Mouse (Mus musculus): ENCODE measurements around the gene Lipt1.

Gene Lipt1

GRCm38 (mm10) chr1:37871704-37872103 lies at the start of gene Lipt1:
Lipt1 (plus strand) TSS chr1:37871738.
- no peak for DNase-seq

GRCm38 (mm10) chr1:37831681-37832080 lies 39.9 kb upstream of the Lipt1 start:
- DNase-seq, result no peak

- no peak for DNase-seq
Measured at GRCm38 (mm10) chr1:37846878-37847277, 24.7 kb upstream of the Lipt1 start.

GRCm38 (mm10) chr1:37850696-37851095 lies 20.8 kb upstream of the Lipt1 start:
- no peak for DNase-seq

- peak; percentile 100 for DNase-seq
Measured at GRCm38 (mm10) chr1:37864511-37865400, 6.8 kb upstream of the Lipt1 start.

GRCm38 (mm10) chr1:37865401-37866215 lies 5.9 kb upstream of the Lipt1 start:
- DNase-seq, result no peak

GRCm38 (mm10) chr1:37866286-37866685 lies 5.3 kb upstream of the Lipt1 start, which contains the start of gene Tsga10:
Tsga10 (minus strand) TSS chr1:37866429.
- no peak for DNase-seq

GRCm38 (mm10) chr1:37867056-37867455 lies 4.5 kb upstream of the Lipt1 start:
- DNase-seq, result peak; percentile 66

GRCm38 (mm10) chr1:37867684-37868322 lies 3.7 kb upstream of the Lipt1 start:
- DNase-seq, result no peak

- DNase-seq, result no peak
Measured at GRCm38 (mm10) chr1:37868640-37869039, 2.9 kb upstream of the Lipt1 start.

- DNase-seq, result no peak
Measured at GRCm38 (mm10) chr1:37869362-37869761, 2.2 kb upstream of the Lipt1 start.

- DNase-seq, result peak; percentile 91
Measured at GRCm38 (mm10) chr1:37872131-37873067, 861 bp downstream of the Lipt1 start.

- no peak for DNase-seq
Measured at GRCm38 (mm10) chr1:37873157-37873556, 1.6 kb downstream of the Lipt1 start.

GRCm38 (mm10) chr1:37877736-37878460 lies 6.4 kb downstream of the Lipt1 start:
- DNase-seq, result no peak

- no peak for DNase-seq
Measured at GRCm38 (mm10) chr1:37883411-37883810, 11.9 kb downstream of the Lipt1 start.

- DNase-seq, result no peak
Measured at GRCm38 (mm10) chr1:37884451-37884850, 12.9 kb downstream of the Lipt1 start.

- DNase-seq, result no peak
Measured at GRCm38 (mm10) chr1:37889206-37889605, 17.7 kb downstream of the Lipt1 start.

- peak; percentile 93 for DNase-seq
Measured at GRCm38 (mm10) chr1:37890025-37890652, 18.6 kb downstream of the Lipt1 start, which contains the start of the genes Mitd1 and Mrpl30. Mitd1 (minus strand) TSS chr1:37890411. Mrpl30 (plus strand) TSS chr1:37890477.

- DNase-seq, result no peak
Measured at GRCm38 (mm10) chr1:37891400-37891799, 19.9 kb downstream of the Lipt1 start.

- no peak for DNase-seq
Measured at GRCm38 (mm10) chr1:37894606-37895005, 23.1 kb downstream of the Lipt1 start.

GRCm38 (mm10) chr1:37899816-37900215 lies 28.3 kb downstream of the Lipt1 start:
- DNase-seq, result no peak

Measured in kidney, postnatal 10 days (tissue).